Mouse (Mus musculus) spleen, adult 2 months (tissue): Measurements from ENCODE around the gene Homer2. TPM values are rescaled to one million over a fixed set of nuclear protein-coding genes. Genes with fewer than 3 reads are reported as not detected.

Experiments
- DNase-seq, 2 experiments: peaks; one replicate each; pipeline versions ENCODE4 v3.0.0 to v3.0.0-alpha.2; 2012 to 2021; ENCODE audit warnings: low spot score in 2 of 2, low read depth in 1 of 2
- H3K27ac ChIP-seq: fragments of 200-500 bp; 2 replicates; pipeline ENCODE4 v1.5.1; 2012; ENCODE audit warnings: low read length, inconsistent platforms; ENCODE audit not compliant: insufficient read depth
- H3K27me3 ChIP-seq: fragments of 200-500 bp; 2 replicates; pipeline ENCODE4 v1.6.1; 2012; ENCODE audit warnings: mild to moderate bottlenecking, moderate library complexity, low read length, inconsistent platforms; ENCODE audit not compliant: control insufficient read depth, insufficient read depth
- H3K36me3 ChIP-seq: fragments of 200-500 bp; 2 replicates; pipeline ENCODE4 v1.6.1; 2012; ENCODE audit warnings: mild to moderate bottlenecking, low read length, inconsistent platforms; ENCODE audit not compliant: control insufficient read depth, insufficient read depth
- H3K4me1 ChIP-seq: fragments of 200-500 bp; 2 replicates; pipeline ENCODE4 v1.6.1; 2011; ENCODE audit warnings: inconsistent platforms; ENCODE audit not compliant: control insufficient read depth, insufficient read depth, insufficient read length
- H3K4me3 ChIP-seq: fragments of 200-500 bp; 2 replicates; pipeline ENCODE4 v1.5.1; 2011; ENCODE audit warnings: mild to moderate bottlenecking, inconsistent platforms; ENCODE audit not compliant: insufficient read depth, insufficient read length; ENCODE audit errors: extremely low read depth
- CTCF ChIP-seq: fragments of 200-500 bp; IDR thresholded peaks from 2 replicates; pipeline ENCODE4 v1.5.1; 2011; ENCODE audit warnings: mild to moderate bottlenecking, inconsistent platforms; ENCODE audit not compliant: insufficient read depth, insufficient read length, insufficient replicate concordance; ENCODE audit errors: extremely low read depth
- POLR2A ChIP-seq: fragments of 200-500 bp; IDR thresholded peaks from 2 replicates; pipeline ENCODE4 v1.6.1; 2011; ENCODE audit warnings: low read depth, low read length, inconsistent platforms
- WGBS: fragments of 180-500 bp; shearing (Covaris S2); methylation state at CpG from one replicate; pipeline ENCODE4 v1.1.7; 2018; 5-methylcytosine and 5-hydroxymethylcytosine counted together
- polyA plus RNA-seq: library from polyadenylated mRNA; depleted of rRNA; stranded (reverse); fragments of >200 nt; gene quantifications from 2 replicates; pipeline ENCODE4 v1.2.3, GENCODE M21; 2012

Gene Homer2
- polyA plus RNA-seq, 1 experiment: 0.95 TPM

- 80% methylated on average over 2 of the region's 2 CpGs for WGBS
- Histone ChIP-seq H3K27me3 (no peaks in the 10 kb centered on the region), H3K36me3 (no peaks in the 10 kb centered on the region), H3K4me3 (no peak overlapping the region), H3K27ac (no peak overlapping the region), H3K4me1 (no peaks in the 10 kb centered on the region)
- TF ChIP-seq CTCF (no peak), POLR2A (no peak)
- no peak for DNase-seq
Measured at GRCm38 (mm10) chr7:81652296-81652695, 55.0 kb downstream of the Homer2 start.

GRCm38 (mm10) chr7:81651284-81651683, 56.0 kb downstream of the Homer2 start:
- H3K36me3 ChIP-seq: no peaks in the 10 kb centered on the region
- TF ChIP-seq POLR2A (no peak), CTCF (no peak)
- no peaks in the 10 kb centered on the region for H3K4me1 ChIP-seq
- no peaks in the 10 kb centered on the region for H3K27me3 ChIP-seq
- no peak overlapping the region for H3K27ac ChIP-seq
- no peak for DNase-seq
- WGBS: 83% methylated on average over 5 of the region's 5 CpGs
- H3K4me3 ChIP-seq: no peak overlapping the region

GRCm38 (mm10) chr7:81649270-81649669, 58.1 kb downstream of the Homer2 start:
- H3K4me3 ChIP-seq: no peak overlapping the region
- DNase-seq: no peak
- no peaks in the 10 kb centered on the region for H3K27me3 ChIP-seq
- H3K4me1 ChIP-seq: no peaks in the 10 kb centered on the region
- H3K36me3 ChIP-seq: no peaks in the 10 kb centered on the region
- H3K27ac ChIP-seq: no peak overlapping the region
- TF ChIP-seq CTCF: no peak
- no peak for TF ChIP-seq POLR2A
- WGBS: 93% methylated on average over 8 of the region's 8 CpGs

GRCm38 (mm10) chr7:81647959-81648358, 59.4 kb downstream of the Homer2 start:
- WGBS: 41% methylated on average over 5 of the region's 5 CpGs
- no peak for TF ChIP-seq POLR2A
- no peak for TF ChIP-seq CTCF
- Histone ChIP-seq H3K4me3 (no peak overlapping the region), H3K36me3 (no peaks in the 10 kb centered on the region), H3K4me1 (no peaks in the 10 kb centered on the region), H3K27me3 (no peaks in the 10 kb centered on the region), H3K27ac (no peak overlapping the region)
- DNase-seq: no peak

GRCm38 (mm10) chr7:81644551-81645235, 62.6 kb downstream of the Homer2 start:
- DNase-seq: no peak
- Histone ChIP-seq H3K4me3 (no peak overlapping the region), H3K36me3 (no peaks in the 10 kb centered on the region), H3K4me1 (no peaks in the 10 kb centered on the region), H3K27ac (no peak overlapping the region), H3K27me3 (no peaks in the 10 kb centered on the region)
- WGBS: 78% methylated on average over 7 of the region's 7 CpGs
- TF ChIP-seq POLR2A (no peak), CTCF (no peak)

GRCm38 (mm10) chr7:81641101-81641500, 66.2 kb downstream of the Homer2 start:
- Histone ChIP-seq H3K36me3 (no peaks in the 10 kb centered on the region), H3K27me3 (no peaks in the 10 kb centered on the region), H3K27ac (no peak overlapping the region), H3K4me3 (no peak overlapping the region), H3K4me1 (no peaks in the 10 kb centered on the region)
- DNase-seq: no peak
- 86% methylated on average over 6 of the region's 6 CpGs for WGBS
- TF ChIP-seq POLR2A (no peak), CTCF (no peak)

- TF ChIP-seq CTCF (no peak), POLR2A (no peak)
- no peaks in the 10 kb centered on the region for H3K27me3 ChIP-seq
- no peaks in the 10 kb centered on the region for H3K4me1 ChIP-seq
- 79% methylated on average over 6 of the region's 6 CpGs for WGBS
- DNase-seq: no peak
- no peak overlapping the region for H3K27ac ChIP-seq
- no peaks in the 10 kb centered on the region for H3K36me3 ChIP-seq
- H3K4me3 ChIP-seq: no peak overlapping the region
Measured at GRCm38 (mm10) chr7:81632586-81632985, 74.7 kb downstream of the Homer2 start.
